Mouse (Mus musculus) MN1 (cell line): ENCODE data around the gene Hist1h3b.
A peak's percentile ranks its signal among the peaks of the same experiment; 100 is the strongest.

ENCODE experiments used
- DNase-seq: peaks from one replicate; pipeline ENCODE4 v3.0.0-alpha.2; 2016; ENCODE audit warnings: low spot score

Gene Hist1h3b

DNA sequence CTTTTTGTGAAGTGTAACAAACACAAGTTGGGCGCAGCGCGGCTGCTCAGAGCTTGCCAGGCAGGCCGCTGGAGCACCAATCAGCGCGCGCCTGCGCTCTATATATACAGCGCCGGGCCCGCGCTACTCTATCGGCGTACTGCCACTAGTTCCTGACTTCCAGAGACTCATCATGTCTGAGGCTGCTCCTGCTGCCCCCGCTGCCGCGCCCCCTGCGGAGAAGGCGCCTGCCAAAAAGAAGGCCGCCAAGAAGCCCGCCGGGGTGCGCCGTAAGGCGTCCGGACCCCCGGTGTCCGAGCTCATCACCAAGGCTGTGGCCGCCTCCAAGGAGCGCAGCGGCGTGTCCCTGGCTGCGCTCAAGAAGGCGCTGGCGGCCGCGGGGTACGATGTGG, 13.4 kb upstream of the Hist1h3b start, which contains the start of gene Hist1h1c:
Hist1h1c (plus strand) TSS at position 132 of the 392 bp plus-strand sequence.
- DNase-seq = peak; percentile 90

GRCm38 (mm10) chr13:23739069-23739921, 12.8 kb upstream of the Hist1h3b start:
- peak; percentile 90 for DNase-seq

DNA sequence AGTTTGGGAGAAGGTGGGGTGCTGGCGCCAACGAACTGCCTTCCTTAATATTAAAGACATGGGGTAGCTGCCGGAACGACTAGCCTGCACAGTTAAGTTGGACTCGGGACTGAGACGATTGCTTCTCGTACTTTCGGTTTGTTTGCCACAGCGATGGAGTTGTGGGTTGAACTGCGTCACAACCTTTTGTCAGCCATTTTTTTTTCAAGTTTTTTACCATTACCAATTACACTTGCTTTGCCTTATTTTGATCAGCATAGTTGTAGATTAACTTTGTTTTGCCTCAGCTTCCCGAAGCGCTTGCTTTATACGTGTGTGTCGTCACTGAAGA, 12.2 kb upstream of the Hist1h3b start:
- DNase-seq = no peak

- no peak for DNase-seq
Observed at GRCm38 (mm10) chr13:23740256-23740840, 11.7 kb upstream of the Hist1h3b start.

- DNase-seq = no peak
Observed at GRCm38 (mm10) chr13:23740910-23741309, 11.2 kb upstream of the Hist1h3b start.

- DNase-seq = no peak
Observed at GRCm38 (mm10) chr13:23742007-23742406, 10.1 kb upstream of the Hist1h3b start.

DNA sequence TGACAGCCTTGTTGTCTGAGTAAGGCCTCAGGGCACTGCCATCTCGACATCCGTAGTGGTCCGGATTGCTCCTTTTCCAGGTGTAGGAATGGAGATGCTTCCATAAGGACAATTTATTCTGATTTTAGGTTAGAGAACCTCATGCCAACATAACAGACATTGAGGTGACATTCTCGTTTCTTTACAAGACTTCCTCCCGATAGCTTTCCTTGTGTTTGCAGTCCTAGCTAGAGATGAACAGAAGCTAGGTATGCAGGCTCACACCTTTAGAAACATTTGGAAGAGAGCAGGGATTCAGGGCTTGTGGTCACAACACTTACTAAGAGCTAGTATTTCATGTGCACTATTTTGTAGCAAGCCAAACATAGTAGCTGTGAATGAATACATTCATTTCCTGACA, 8.9 kb upstream of the Hist1h3b start:
- no peak for DNase-seq

- DNase-seq = no peak
Observed at GRCm38 (mm10) chr13:23743963-23744362, 8.1 kb upstream of the Hist1h3b start.

- no peak for DNase-seq
Observed at GRCm38 (mm10) chr13:23744421-23745380, 7.4 kb upstream of the Hist1h3b start.

GRCm38 (mm10) chr13:23745381-23746161, 6.5 kb upstream of the Hist1h3b start, which contains the start of gene Hist1h3c:
Gene Hist1h3c, minus strand, starts transcription at chr13:23745602.
- DNase-seq = peak; percentile 89

DNA sequence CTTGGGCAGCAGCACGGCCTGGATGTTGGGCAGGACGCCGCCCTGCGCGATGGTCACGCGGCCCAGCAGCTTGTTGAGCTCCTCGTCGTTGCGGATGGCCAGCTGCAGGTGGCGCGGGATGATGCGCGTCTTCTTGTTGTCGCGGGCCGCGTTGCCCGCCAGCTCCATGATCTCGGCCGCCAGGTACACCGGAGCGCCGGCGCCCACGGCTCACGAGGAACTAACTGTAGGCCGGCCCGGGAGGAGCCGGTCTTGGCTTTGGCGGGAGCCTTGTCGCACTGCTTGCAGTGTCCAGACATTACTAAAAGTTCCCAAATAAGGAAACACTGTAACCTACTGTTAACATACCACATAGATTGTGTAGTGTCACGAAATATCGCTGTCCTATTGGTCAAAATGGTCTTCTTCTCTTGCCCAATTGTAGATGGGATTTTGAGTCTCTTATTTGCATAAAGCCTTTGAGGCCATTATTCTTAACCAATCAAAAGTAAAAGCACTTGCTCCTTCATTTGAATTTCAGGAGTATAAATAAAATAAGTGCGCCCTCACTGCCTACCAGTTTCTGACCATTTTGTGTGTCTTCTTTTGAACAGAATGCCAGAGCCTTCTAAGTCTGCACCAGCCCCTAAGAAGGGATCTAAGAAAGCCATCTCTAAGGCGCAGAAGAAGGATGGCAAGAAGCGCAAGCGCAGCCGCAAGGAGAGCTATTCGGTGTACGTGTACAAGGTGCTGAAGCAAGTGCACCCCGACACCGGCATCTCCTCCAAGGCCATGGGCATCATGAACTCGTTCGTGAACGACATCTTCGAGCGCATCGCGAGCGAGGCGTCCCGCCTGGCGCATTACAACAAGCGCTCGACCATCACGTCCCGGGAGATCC, 5.6 kb upstream of the Hist1h3b start, which contains the start of gene Hist1h2bb:
Hist1h2bb (plus strand) TSS at position 534 of the 880 bp plus-strand sequence.
- peak; percentile 93 for DNase-seq

- no peak for DNase-seq
Observed at GRCm38 (mm10) chr13:23747081-23747891, 4.8 kb upstream of the Hist1h3b start.

GRCm38 (mm10) chr13:23747892-23748288, 4.2 kb upstream of the Hist1h3b start:
- DNase-seq = no peak

GRCm38 (mm10) chr13:23749563-23750121, 2.4 kb upstream of the Hist1h3b start:
- no peak for DNase-seq

DNA sequence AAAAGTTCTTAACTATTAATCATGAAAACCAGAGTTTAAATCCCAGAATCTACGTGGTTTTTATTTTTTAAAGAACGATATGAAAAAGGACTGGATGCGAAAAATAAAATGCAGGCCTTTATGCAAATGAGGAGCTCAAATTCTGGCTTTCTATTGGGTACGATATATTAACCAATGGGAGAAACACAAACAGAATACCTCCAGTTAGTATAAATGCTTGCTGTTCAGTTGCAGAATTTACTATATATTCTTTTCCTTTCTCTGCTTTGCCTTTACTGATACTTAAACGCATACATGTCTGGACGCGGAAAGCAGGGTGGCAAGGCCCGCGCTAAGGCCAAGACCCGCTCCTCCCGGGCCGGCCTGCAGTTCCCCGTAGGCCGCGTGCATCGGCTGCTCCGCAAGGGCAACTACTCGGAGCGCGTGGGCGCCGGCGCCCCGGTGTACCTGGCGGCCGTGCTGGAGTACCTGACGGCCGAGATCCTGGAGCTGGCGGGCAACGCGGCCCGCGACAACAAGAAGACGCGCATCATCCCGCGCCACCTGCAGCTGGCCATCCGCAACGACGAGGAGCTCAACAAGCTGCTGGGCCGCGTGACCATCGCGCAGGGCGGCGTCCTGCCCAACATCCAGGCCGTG, 1.1 kb upstream of the Hist1h3b start, which contains the start of gene Hist1h2ab:
Hist1h2ab (plus strand) TSS at position 288 of the 639 bp plus-strand sequence.
- peak; percentile 74 for DNase-seq

DNA sequence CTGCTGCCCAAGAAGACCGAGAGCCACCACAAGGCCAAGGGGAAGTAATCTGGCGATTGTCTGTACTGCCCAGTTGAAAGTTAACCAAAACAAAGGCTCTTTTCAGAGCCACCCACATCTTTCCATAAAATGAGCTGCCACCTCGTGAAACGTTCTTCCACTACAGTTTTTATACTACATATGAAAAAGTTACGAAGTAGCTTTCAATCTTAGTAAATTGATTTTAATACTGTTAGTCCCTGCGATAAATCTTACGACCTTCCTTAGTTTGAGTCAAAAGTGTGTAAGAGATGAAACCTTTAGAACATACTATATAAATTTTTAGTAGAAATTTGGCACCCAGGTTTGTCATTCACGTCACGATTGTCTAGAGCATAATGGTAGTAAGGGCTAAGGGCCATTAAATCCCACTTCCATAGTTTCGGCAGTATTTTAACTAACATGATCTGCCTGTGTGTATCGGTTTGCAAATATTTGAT, 550 bp upstream of the Hist1h3b start:
- DNase-seq = no peak

GRCm38 (mm10) chr13:23752742-23753172, 690 bp downstream of the Hist1h3b start:
- DNase-seq = no peak
